Mouse (Mus musculus): Measurements from ENCODE around the gene Fuca2.
"Not testable (repeated sequence)": the region's sequence is repeated elsewhere in the genome, so short reads cannot be mapped to it uniquely, and the experiment has no call there.

Gene Fuca2

DNA sequence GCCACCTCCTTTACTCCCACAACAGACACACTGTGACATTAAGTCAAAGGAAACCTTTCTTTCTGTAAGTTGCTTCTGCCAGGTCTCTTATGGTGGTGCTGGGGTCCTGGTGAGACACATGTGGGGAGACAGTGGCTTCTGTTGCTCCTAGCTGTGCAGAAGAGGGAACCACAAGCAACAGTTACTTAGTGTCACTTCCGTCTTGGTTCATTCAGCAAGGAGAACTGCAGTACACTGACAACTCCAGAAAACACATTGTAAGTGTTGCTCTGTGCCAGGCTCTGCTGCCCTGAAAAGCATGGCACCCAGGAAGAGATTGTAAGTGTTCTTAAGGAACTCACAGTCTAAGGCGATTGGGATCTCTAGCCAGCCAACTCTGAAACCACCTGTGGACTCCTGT lies at the start of gene Fuca2:
Gene Fuca2 (plus strand): TSS at position 210 of the 400 bp plus-strand sequence.
- DNase-seq (ENCODE audit: low read depth, low spot score): no peak

DNA sequence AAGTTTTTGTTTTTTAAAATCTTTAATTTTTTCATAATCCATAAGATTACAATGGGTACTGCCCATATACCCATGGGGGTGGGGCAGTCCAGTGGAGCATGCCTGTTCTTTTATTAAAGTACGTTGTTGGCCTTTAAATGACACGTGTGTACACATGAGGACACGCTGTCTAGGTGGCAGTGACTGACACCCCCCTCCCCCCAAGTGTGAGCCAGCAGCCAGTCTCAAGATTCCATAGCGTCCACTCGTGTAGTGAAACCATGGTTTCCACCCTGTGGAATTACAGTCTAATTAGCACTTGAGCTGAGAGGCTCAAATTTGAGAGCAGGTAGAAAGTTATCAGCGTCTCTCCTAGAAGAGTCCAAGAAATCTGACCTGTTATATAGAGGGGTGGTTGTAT lies 47.7 kb upstream of the Fuca2 start:
- no peak for DNase-seq (ENCODE audit: low read depth, low spot score)

DNA sequence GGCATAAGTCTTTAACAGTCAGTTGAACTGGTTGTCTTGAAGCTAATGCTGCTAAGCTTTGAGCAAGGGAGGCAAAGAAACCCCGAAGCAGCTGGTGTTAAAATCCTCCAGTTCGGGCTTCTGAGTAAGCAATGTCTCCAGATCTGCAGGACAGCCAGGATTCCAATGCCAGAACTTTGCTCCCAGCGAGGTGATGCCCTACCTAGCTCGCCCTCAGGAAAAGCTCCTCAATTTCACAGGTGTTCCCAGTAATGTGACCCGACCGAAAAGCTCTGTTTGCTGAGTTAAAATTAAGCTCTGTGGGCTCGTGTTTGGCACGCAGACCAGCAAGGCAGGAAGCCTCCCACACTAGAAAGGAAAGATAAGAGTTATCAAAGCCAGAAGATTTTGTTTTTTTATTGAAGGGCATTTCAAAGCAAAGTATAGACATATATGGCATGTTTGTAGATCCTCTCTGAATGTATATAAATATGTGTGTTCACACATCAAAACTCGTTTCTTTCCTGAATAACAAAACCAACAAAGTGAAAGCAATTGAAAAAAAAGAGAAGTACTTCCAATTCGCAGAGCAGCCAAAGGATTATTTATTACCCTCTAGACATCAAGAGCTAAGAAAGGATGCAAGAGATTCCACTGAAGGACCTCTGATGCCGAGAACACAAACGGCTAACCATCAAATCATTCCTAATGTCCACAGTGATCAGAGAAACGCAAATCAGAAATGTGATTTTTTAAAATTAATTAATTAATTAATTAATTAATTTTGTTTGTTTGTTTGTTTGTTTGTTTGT lies 45.9 kb upstream of the Fuca2 start:
- DNase-seq (ENCODE audit: low read depth, low spot score): no peak

- DNase-seq (ENCODE audit: low read depth, low spot score): not testable (repeated sequence)
Observed at GRCm38 (mm10) chr10:13464295-13464694, 35.0 kb upstream of the Fuca2 start.

DNA sequence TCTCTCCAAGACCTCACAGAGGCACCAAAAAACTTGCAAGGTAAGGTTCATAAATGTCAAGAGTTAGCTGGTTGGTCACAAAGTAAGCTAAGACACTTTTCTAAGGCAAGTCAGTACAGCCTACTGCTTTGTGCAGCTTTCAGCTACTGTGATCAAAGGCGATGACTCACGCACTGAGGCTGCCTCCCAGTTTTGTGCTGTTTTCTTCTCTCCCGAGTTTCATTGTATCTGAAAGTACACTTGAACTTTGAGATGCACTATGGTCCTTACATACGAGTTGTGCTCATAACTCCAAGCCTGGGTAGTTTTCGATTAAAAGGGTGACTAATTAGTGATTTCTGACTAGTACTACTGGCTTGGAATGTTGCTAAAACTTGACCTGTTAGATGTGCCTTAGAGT lies 32.4 kb upstream of the Fuca2 start:
- DNase-seq (ENCODE audit: low read depth, low spot score): no peak

DNA sequence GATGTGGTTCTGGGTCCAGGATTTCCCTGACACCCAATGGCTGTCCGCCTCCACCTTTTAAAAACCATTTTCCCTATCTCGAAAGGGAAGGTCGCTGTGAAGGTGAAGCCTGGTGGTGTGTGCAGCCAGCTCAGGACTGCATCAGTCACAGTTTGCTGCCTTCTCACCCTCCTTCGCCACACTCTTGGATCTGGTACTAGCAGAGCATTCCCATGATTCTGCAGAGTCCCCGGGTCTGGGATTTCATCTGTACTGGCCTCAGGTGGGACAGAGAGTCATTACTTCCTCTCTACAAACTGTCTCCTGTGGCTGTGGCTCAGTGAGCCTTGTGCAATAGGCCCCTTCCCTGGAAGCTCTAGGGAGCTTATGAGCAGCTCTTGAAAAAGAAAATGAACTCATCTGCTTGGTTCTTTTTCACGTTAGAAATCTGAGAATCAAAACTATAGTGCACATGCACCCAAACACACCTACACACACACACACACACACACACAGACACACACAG lies 31.3 kb upstream of the Fuca2 start:
- DNase-seq (ENCODE audit: low read depth, low spot score): not testable (repeated sequence)

DNA sequence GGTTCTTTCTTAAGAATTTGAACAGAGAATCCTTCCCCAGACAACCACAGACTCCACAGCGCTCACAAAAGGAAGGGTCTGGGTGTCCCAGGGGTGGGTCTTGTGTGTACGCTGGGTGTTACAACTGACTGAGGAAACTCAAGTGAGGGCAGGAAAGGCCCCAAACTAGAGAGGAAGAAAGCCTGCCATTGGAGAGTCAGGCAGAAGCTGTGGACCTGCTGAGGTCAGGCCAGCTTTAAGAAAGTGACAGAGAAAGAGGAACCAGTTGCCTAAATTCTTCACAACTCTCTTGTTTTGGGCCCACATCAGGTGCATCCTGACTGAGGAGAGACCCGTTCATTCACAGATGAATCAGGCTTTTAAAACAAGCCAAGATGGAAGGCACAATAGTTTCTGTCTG lies 29.1 kb upstream of the Fuca2 start:
- no peak for DNase-seq (ENCODE audit: low read depth, low spot score)

- peak; percentile 8 for DNase-seq (ENCODE audit: low read depth, low spot score)
Observed at GRCm38 (mm10) chr10:13473287-13473832, 26.0 kb upstream of the Fuca2 start.

- peak; percentile 52 for DNase-seq (ENCODE audit: low read depth, low spot score)
Observed at GRCm38 (mm10) chr10:13473833-13474567, 25.3 kb upstream of the Fuca2 start, which contains the start of gene Phactr2. Gene Phactr2, minus strand, starts transcription at chr10:13474412.

- peak; percentile 12 for DNase-seq (ENCODE audit: low read depth, low spot score)
Observed at GRCm38 (mm10) chr10:13474568-13474955, 24.8 kb upstream of the Fuca2 start.

DNA sequence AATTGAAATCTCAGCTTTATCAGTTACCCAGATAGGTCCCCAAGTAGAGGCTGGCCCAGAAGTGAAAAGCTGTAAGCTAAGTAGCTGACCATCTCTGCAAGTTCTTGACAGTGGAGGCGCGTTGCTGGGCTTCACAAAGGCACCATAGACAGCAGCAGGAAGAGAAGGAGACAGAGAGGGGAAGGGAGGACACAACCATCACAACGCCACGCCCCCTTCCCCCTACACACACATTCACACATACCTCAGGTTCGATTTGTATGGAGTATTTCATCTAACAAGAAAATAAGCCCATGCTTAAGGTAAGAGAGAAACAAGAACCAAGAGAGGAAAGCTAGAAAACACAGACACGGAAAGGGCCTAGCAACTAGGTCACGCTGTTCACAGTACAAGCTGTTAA lies 24.2 kb upstream of the Fuca2 start:
- DNase-seq (ENCODE audit: low read depth, low spot score): no peak

DNA sequence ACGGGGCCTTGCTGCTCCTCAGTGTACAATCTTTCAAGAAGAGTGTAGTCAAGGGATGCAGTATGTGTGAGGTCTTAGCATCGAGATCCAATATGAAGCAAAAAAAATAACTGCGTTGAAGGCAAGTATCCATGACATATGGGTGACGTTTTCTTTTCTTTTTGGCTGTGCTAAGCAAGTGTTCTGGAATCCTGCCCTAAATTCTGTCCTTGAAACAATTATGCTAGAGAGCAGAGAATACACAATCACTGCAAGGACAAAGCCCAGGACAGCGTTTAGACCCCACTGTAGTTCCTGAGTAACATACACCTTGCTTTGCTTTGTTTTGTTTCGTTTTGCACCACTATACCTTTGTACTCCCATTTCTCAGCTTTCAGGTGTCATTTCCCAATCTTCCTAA lies 20.0 kb upstream of the Fuca2 start:
- no peak for DNase-seq (ENCODE audit: low read depth, low spot score)

- DNase-seq (ENCODE audit: low read depth, low spot score): no peak
Observed at GRCm38 (mm10) chr10:13485958-13486357, 13.4 kb upstream of the Fuca2 start.

GRCm38 (mm10) chr10:13489671-13490070 lies 9.7 kb upstream of the Fuca2 start:
- DNase-seq (ENCODE audit: low read depth, low spot score): no peak

GRCm38 (mm10) chr10:13493978-13494686 lies 5.2 kb upstream of the Fuca2 start:
- DNase-seq (ENCODE audit: low read depth, low spot score): no peak

GRCm38 (mm10) chr10:13496315-13496714 lies 3.0 kb upstream of the Fuca2 start:
- DNase-seq (ENCODE audit: low read depth, low spot score): no peak

DNA sequence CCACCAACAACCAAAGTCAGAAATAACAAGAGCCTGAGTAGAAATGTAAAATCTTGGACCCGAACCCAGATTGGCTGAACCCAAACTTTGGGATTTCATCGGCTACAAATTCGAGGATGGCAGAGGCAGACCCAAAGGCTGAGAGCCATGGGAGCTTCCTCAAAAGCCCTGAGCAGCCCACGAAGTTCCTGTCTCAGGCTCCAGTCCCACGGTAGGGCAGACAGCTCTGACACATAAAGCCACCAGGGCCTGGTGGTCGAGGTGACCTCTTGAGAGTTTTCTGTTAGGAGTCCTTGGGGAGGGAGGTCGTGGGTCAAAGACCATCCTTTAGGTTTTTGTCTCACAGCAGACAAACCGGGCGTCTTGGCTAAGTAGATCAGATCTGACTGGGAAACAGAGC lies 1.1 kb downstream of the Fuca2 start:
- DNase-seq (ENCODE audit: low read depth, low spot score): peak; percentile 2

DNA sequence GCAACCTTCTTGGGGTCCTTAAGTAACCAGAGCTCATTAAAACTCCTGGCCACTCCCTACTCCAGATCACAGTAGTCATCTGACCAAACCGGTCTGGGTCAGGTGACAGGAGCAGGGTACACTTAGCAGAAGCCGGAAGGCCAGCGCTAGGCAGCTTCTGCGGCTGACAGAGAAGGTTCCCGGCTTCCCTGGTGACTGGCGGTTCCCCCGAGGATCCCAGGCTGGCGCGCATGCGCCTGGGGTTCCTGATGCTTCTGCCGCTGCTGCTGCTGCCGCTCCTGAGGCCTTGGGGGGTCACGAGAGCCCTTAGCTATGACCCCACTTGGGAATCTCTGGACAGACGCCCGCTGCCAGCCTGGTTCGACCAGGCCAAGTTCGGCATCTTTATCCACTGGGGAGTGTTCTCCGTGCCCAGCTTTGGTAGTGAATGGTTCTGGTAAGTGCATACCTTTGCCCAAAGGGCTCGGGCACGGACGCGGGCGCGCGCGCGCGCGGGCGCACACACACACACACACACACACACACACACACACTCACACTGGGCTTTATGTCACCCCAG lies 1.7 kb downstream of the Fuca2 start:
- DNase-seq (ENCODE audit: low read depth, low spot score): peak; percentile 90

GRCm38 (mm10) chr10:13501533-13501932 lies 2.2 kb downstream of the Fuca2 start:
- not testable (repeated sequence) for DNase-seq (ENCODE audit: low read depth, low spot score)

DNA sequence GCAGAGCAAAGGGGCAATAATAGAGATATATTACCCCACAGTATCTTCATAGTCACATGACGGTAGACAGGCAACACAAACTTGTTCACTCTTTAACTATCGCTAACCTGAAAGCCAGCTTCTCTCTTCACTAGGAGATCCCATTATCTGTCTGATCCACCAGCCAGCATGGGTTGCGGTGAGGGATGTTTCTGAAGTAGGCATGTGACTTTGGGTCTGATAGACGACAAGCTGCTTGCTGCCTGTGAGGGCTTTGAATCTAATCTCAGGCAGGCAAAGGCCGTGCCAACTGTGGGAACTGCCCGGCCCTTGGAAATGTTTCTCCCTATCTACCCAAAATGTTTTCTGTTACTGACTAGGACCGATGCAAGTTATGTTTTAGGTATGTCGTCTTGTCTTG lies 3.0 kb downstream of the Fuca2 start:
- DNase-seq (ENCODE audit: low read depth, low spot score): no peak

DNA sequence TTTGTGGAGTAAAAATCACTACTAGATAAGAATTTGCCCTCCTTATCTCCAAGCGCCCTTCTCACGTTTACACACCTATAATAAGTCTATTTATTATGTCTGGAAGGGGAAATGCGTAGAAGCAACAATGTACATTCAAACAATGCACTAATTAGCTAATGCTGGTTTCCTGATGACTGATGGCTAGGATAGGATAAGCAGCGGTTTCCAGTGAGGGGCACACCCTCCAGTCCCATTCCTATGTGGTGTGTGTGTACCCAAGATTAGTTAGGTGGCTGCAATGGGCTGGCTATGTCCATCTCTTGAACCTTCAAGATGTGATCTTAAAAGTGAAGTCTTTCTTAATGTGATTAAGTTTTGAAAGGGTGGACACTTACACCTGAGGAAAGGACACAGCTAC lies 22.5 kb downstream of the Fuca2 start:
- no peak for DNase-seq (ENCODE audit: low read depth, low spot score)

DNA sequence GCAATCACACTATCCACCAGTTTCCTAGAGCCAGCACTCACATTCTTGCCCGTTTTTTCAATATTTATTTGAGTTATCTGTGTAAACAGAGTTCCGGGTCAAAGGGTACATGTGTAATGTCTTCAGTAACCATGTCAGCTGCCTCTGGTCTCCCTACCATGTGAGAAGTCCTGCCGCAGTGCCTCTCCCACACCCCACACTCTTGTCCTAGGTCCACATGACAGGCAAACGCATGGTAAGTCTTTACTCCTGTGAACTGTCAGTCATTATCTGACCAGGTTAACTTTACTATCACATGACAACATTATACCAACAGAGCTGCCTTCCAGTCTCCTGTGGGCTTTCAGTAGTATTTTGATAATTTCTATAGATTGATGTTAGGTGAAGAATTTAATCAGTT lies 28.8 kb downstream of the Fuca2 start:
- no peak for DNase-seq (ENCODE audit: low read depth, low spot score)

Data from mesoderm, embryonic 11.5 days (tissue).